Mouse (Mus musculus) ovary, adult 18-20 months (tissue): Measurements from ENCODE around the gene Aff1.

Experiments used
- DNase-seq: peaks from one replicate; pipeline ENCODE4 v3.0.0; 2022; ENCODE audit warnings: low spot score, mixed read lengths

Gene Aff1

GRCm38 (mm10) chr5:103693041-103693641 lies 967 bp downstream of the Aff1 start:
- peak; percentile 29 for DNase-seq

GRCm38 (mm10) chr5:103694094-103694493 lies 1.9 kb downstream of the Aff1 start:
- DNase-seq = no peak

GRCm38 (mm10) chr5:103697875-103698491 lies 5.8 kb downstream of the Aff1 start:
- DNase-seq = no peak

- no peak for DNase-seq
Measured at GRCm38 (mm10) chr5:103698577-103698976, 6.4 kb downstream of the Aff1 start.

GRCm38 (mm10) chr5:103699537-103699936 lies 7.4 kb downstream of the Aff1 start:
- no peak for DNase-seq

GRCm38 (mm10) chr5:103700661-103701060 lies 8.5 kb downstream of the Aff1 start:
- no peak for DNase-seq

- no peak for DNase-seq
Measured at GRCm38 (mm10) chr5:103701466-103701865, 9.3 kb downstream of the Aff1 start.

GRCm38 (mm10) chr5:103702527-103702926 lies 10.4 kb downstream of the Aff1 start:
- DNase-seq = no peak

GRCm38 (mm10) chr5:103705331-103705730 lies 13.2 kb downstream of the Aff1 start:
- DNase-seq = no peak

- DNase-seq = no peak
Measured at GRCm38 (mm10) chr5:103705874-103706273, 13.7 kb downstream of the Aff1 start.

GRCm38 (mm10) chr5:103709044-103709443 lies 16.9 kb downstream of the Aff1 start:
- no peak for DNase-seq

- no peak for DNase-seq
Measured at GRCm38 (mm10) chr5:103711886-103712285, 19.7 kb downstream of the Aff1 start.

GRCm38 (mm10) chr5:103713422-103713821 lies 21.2 kb downstream of the Aff1 start:
- DNase-seq = no peak

- DNase-seq = no peak
Measured at GRCm38 (mm10) chr5:103714943-103715342, 22.8 kb downstream of the Aff1 start.

GRCm38 (mm10) chr5:103716824-103717342 lies 24.7 kb downstream of the Aff1 start:
- no peak for DNase-seq

GRCm38 (mm10) chr5:103719131-103719530 lies 27.0 kb downstream of the Aff1 start:
- no peak for DNase-seq

GRCm38 (mm10) chr5:103719851-103720250 lies 27.7 kb downstream of the Aff1 start:
- no peak for DNase-seq

- DNase-seq = no peak
Measured at GRCm38 (mm10) chr5:103720967-103721366, 28.8 kb downstream of the Aff1 start.

- no peak for DNase-seq
Measured at GRCm38 (mm10) chr5:103721490-103721889, 29.3 kb downstream of the Aff1 start.

GRCm38 (mm10) chr5:103722721-103723120 lies 30.5 kb downstream of the Aff1 start:
- DNase-seq = no peak

GRCm38 (mm10) chr5:103724384-103724783 lies 32.2 kb downstream of the Aff1 start:
- no peak for DNase-seq

GRCm38 (mm10) chr5:103724823-103725222 lies 32.6 kb downstream of the Aff1 start:
- DNase-seq = no peak

- no peak for DNase-seq
Measured at GRCm38 (mm10) chr5:103725268-103726149, 33.3 kb downstream of the Aff1 start.
